Mouse (Mus musculus) thymus, adult 2 months (tissue): ENCODE data around the gene Gltp.

ENCODE experiments used
- CTCF ChIP-seq: fragments of 200-500 bp; IDR thresholded peaks from 2 replicates; pipeline ENCODE4 v1.5.1; 2012; ENCODE audit warnings: mild to moderate bottlenecking, control low read depth, low read length, moderate library complexity, borderline replicate concordance; ENCODE audit not compliant: control insufficient read depth, poor library complexity, insufficient read depth; ENCODE audit errors: extremely low read depth
- POLR2A ChIP-seq: fragments of 200-500 bp; IDR thresholded peaks from 2 replicates; pipeline ENCODE4 v1.6.1; 2012; ENCODE audit warnings: mild to moderate bottlenecking, low read length, control low read depth, moderate library complexity; ENCODE audit not compliant: control insufficient read depth, poor library complexity, insufficient read depth; ENCODE audit errors: extremely low read depth

DNA sequence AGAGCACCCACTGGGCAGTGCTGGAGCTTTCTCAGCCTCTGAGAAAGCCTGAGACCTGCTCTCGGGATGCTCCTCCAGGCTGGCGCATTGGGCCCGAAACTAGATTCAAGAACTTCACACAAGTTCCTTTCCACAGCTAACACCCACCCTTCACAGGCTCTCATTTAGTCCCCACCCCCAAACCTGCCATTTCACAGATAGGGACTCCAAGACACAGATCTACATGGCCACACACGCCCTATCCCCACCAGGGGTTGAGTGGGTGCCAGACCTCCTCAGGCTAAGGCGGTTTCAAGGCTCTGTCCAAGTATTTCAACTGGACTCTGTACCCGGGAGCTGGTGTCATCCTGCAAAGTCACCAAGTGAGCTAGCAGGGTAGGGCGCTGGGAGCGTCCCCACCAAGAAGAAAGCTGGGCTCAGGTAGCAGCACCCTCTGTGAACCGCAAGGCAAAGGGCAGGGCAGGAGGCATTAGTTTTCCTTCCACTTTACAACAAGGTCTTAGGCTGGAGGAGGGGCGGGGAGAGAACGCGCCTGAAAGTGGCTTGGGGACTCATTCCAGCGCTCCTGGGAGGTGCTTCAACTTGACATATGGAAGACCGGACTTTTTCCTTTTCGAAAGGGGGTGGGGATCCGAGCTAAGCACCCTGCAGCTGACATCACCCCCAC is 951 bp downstream of the Gltp start:
- TF ChIP-seq CTCF (no peak), POLR2A (no peak)
